Mouse (Mus musculus): Measurements from ENCODE around the gene Dip2c. TPM values are rescaled to one million over a fixed set of nuclear protein-coding genes. Genes with fewer than 3 reads are reported as not detected.

Dip2c gene
- polyA plus RNA-seq, 1 experiment from 2014 or later: 0.83 TPM

DNA sequence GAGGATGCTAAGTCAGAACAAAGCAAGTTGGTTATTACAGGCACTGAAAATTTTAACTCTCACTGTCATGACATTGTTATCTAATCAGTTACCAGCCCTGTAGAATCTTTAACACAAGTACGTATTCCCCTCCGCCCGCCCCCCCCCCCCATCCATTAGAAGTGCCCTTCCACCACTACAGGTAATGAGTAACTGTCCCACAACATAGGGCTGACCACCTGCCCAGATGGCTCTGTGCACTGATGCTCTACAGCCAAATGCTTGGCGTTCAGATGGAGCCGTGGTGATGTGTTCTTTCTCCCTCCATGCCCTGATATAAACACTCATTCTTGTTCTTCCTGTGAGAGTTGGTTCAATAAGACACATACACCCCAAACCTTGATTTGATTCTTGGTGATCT, 10.8 kb upstream of the Dip2c start:
- no peak overlapping the region for H3K9ac ChIP-seq (replicated peaks)
- WGBS (ENCODE audit: insufficient replicate concordance): 67% methylated on average over 5 of the region's 5 CpGs
- H3K9me3 ChIP-seq (ENCODE audit: low read length): no peaks in the 10 kb centered on the region
- H3K36me3 ChIP-seq (replicated peaks; ENCODE audit: insufficient read depth, low read length): no peaks in the 10 kb centered on the region
- H3K4me1 ChIP-seq (ENCODE audit: insufficient read depth): no peaks in the 10 kb centered on the region
- no peak overlapping the region for H3K4me3 ChIP-seq (ENCODE audit: low read depth, low read length)
- H3K4me2 ChIP-seq (ENCODE audit: low read depth, low read length): no peak overlapping the region
- TF ChIP-seq EP300 (IDR thresholded peaks at IDR 0.05; ENCODE audit: low read depth) (no peak), CTCF (IDR thresholded peaks at IDR 0.05; ENCODE audit: low read depth) (no peak)
- no peaks in the 10 kb centered on the region for H3K27me3 ChIP-seq (ENCODE audit: insufficient read depth, low read length)
- H3K27ac ChIP-seq (ENCODE audit: low read depth): no peak overlapping the region
- no peak for ATAC-seq
- no peak for DNase-seq

- no peak for TF ChIP-seq CTCF (IDR thresholded peaks at IDR 0.05; ENCODE audit: low read depth)
- no peak for TF ChIP-seq EP300 (IDR thresholded peaks at IDR 0.05; ENCODE audit: low read depth)
- WGBS (ENCODE audit: insufficient replicate concordance): under 1% methylated on average over 59 of the region's 75 CpGs
- DNase-seq: peak; percentile 51
Observed at GRCm38 (mm10) chr13:9276856-9277620, 710 bp downstream of the Dip2c start.

GRCm38 (mm10) chr13:9277621-9277960, 1.3 kb downstream of the Dip2c start:
- 8% methylated on average over 15 of the region's 15 CpGs for WGBS (ENCODE audit: insufficient replicate concordance)
- peak overlapping the region; percentile 87 for H3K4me2 ChIP-seq (ENCODE audit: low read depth, low read length)
- peak overlapping the region; percentile 76 for H3K4me3 ChIP-seq (ENCODE audit: low read depth, low read length)
- H3K9me3 ChIP-seq (ENCODE audit: low read length): no peaks in the 10 kb centered on the region
- H3K27ac ChIP-seq (ENCODE audit: low read depth): no peak overlapping the region
- TF ChIP-seq CTCF (IDR thresholded peaks at IDR 0.05; ENCODE audit: low read depth) (no peak), EP300 (IDR thresholded peaks at IDR 0.05; ENCODE audit: low read depth) (no peak)
- no peaks in the 10 kb centered on the region for H3K36me3 ChIP-seq (replicated peaks; ENCODE audit: insufficient read depth, low read length)
- H3K9ac ChIP-seq (replicated peaks): no peak overlapping the region
- DNase-seq: no peak
- ATAC-seq: no peak
- H3K4me1 ChIP-seq (ENCODE audit: insufficient read depth): peaks cover 3% of the 10 kb centered on the region; the same call in 1 of the 2 replicates
- H3K27me3 ChIP-seq (ENCODE audit: insufficient read depth, low read length): peaks cover 5% of the 10 kb centered on the region; the same call in 1 of the 2 replicates

More at GRCm38 (mm10) chr13:9276856-9277620, 710 bp downstream of the Dip2c start:
- Histone ChIP-seq H3K9ac (replicated peaks) (peak overlapping the region; percentile 75), H3K36me3 (replicated peaks; ENCODE audit: insufficient read depth, low read length) (no peaks in the 10 kb centered on the region), H3K27me3 (ENCODE audit: insufficient read depth, low read length) (peaks cover 5% of the 10 kb centered on the region; the same call in 1 of the 2 replicates), H3K4me2 (ENCODE audit: low read depth, low read length) (peak overlapping the region; percentile 87), H3K4me1 (ENCODE audit: insufficient read depth) (peaks cover 3% of the 10 kb centered on the region; the same call in 1 of the 2 replicates), H3K9me3 (ENCODE audit: low read length) (no peaks in the 10 kb centered on the region), H3K27ac (ENCODE audit: low read depth) (peak overlapping the region; percentile 78), H3K4me3 (ENCODE audit: low read depth, low read length) (peak overlapping the region; percentile 76)
- peak; percentile 59 for ATAC-seq

GRCm38 (mm10) chr13:9278636-9279035, 2.3 kb downstream of the Dip2c start:
- ATAC-seq (no peak), DNase-seq (no peak)
- no peaks in the 10 kb centered on the region for H3K9me3 ChIP-seq (ENCODE audit: low read length)
- no peak overlapping the region for H3K4me2 ChIP-seq (ENCODE audit: low read depth, low read length)
- H3K4me3 ChIP-seq (ENCODE audit: low read depth, low read length): no peak overlapping the region
- peaks cover 3% of the 10 kb centered on the region; the same call in 1 of the 2 replicates for H3K4me1 ChIP-seq (ENCODE audit: insufficient read depth)
- no peak overlapping the region for H3K9ac ChIP-seq (replicated peaks)
- no peak for TF ChIP-seq CTCF (IDR thresholded peaks at IDR 0.05; ENCODE audit: low read depth)
- TF ChIP-seq EP300 (IDR thresholded peaks at IDR 0.05; ENCODE audit: low read depth): no peak
- H3K27ac ChIP-seq (ENCODE audit: low read depth): no peak overlapping the region
- WGBS (ENCODE audit: insufficient replicate concordance): 89% methylated on average over 5 of the region's 5 CpGs
- H3K36me3 ChIP-seq (replicated peaks; ENCODE audit: insufficient read depth, low read length): no peaks in the 10 kb centered on the region
- H3K27me3 ChIP-seq (ENCODE audit: insufficient read depth, low read length): peaks cover 5% of the 10 kb centered on the region; the same call in 1 of the 2 replicates

- no peaks in the 10 kb centered on the region for H3K9me3 ChIP-seq (ENCODE audit: low read length)
- no peaks in the 10 kb centered on the region for H3K36me3 ChIP-seq (replicated peaks; ENCODE audit: insufficient read depth, low read length)
- H3K27ac ChIP-seq (ENCODE audit: low read depth): no peak overlapping the region
- TF ChIP-seq EP300 (IDR thresholded peaks at IDR 0.05; ENCODE audit: low read depth): no peak
- no peak for TF ChIP-seq CTCF (IDR thresholded peaks at IDR 0.05; ENCODE audit: low read depth)
- ATAC-seq (no peak), DNase-seq (no peak)
- peaks cover 3% of the 10 kb centered on the region; the same call in 1 of the 2 replicates for H3K4me1 ChIP-seq (ENCODE audit: insufficient read depth)
- H3K9ac ChIP-seq (replicated peaks): no peak overlapping the region
- no peak overlapping the region for H3K4me3 ChIP-seq (ENCODE audit: low read depth, low read length)
- H3K27me3 ChIP-seq (ENCODE audit: insufficient read depth, low read length): no peaks in the 10 kb centered on the region
- 85% methylated on average over 13 of the region's 13 CpGs for WGBS (ENCODE audit: insufficient replicate concordance)
- no peak overlapping the region for H3K4me2 ChIP-seq (ENCODE audit: low read depth, low read length)
Observed at GRCm38 (mm10) chr13:9283050-9283449, 6.7 kb downstream of the Dip2c start.

DNA sequence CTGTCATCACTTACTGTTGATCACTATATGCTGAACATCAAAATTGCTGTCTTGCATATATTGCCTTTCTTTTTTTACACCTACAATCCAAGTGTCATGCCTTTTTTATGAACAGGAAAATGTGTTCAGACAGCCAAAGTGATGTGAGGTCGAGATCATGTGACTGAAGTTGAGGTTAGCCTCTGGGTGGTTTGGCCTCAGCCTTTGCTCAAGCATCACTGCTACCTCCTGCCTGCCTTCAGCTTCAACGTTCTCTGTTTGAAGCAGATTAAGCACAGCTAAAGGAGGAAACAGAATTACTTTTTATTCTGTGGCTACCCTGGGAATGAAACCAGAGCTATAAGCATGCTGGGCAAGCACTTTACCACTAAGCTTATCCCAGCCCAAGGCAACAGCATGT, 13.6 kb downstream of the Dip2c start:
- Histone ChIP-seq H3K4me2 (ENCODE audit: low read depth, low read length) (no peak overlapping the region), H3K9me3 (ENCODE audit: low read length) (no peaks in the 10 kb centered on the region), H3K4me1 (ENCODE audit: insufficient read depth) (no peaks in the 10 kb centered on the region), H3K27ac (ENCODE audit: low read depth) (no peak overlapping the region), H3K9ac (replicated peaks) (no peak overlapping the region), H3K36me3 (replicated peaks; ENCODE audit: insufficient read depth, low read length) (no peaks in the 10 kb centered on the region), H3K4me3 (ENCODE audit: low read depth, low read length) (no peak overlapping the region), H3K27me3 (ENCODE audit: insufficient read depth, low read length) (no peaks in the 10 kb centered on the region)
- ATAC-seq (no peak), DNase-seq (no peak)
- WGBS (ENCODE audit: insufficient replicate concordance): 19% methylated on average over 2 of the region's 2 CpGs
- TF ChIP-seq CTCF (IDR thresholded peaks at IDR 0.05; ENCODE audit: low read depth) (no peak), EP300 (IDR thresholded peaks at IDR 0.05; ENCODE audit: low read depth) (no peak)
